Mouse (Mus musculus) urinary bladder, postnatal 0 days (tissue): ENCODE data around the gene Map1s. TPM values are rescaled to one million over a fixed set of nuclear protein-coding genes. Genes with fewer than 3 reads are reported as not detected.

ENCODE experiments used
- microRNA counts: library from miRNA; unstranded; fragments of <30 nt; microRNA quantifications from one replicate; lab custom pipeline; 2016
- microRNA-seq: library from miRNA; unstranded; fragments of <30 nt; microRNA quantifications from one replicate; pipeline ENCODE4, GENCODE M21; 2016
- polyA plus RNA-seq: library from polyadenylated mRNA; unstranded; fragments of >200 nt; fragmentation: Nextera tagmentation; extraction: Ambion mirVana; gene quantifications from 2 replicates; pipeline ENCODE4 v1.2.1, GENCODE M21; 2015

Gene Map1s
- polyA plus RNA-seq: 31.9 and 35.1 TPM in 2 replicates

GRCm38 (mm10) chr8:70905831-70906736 is at the start of gene Map1s:
Map1s (plus strand) TSS chr8:70905932.

DNA sequence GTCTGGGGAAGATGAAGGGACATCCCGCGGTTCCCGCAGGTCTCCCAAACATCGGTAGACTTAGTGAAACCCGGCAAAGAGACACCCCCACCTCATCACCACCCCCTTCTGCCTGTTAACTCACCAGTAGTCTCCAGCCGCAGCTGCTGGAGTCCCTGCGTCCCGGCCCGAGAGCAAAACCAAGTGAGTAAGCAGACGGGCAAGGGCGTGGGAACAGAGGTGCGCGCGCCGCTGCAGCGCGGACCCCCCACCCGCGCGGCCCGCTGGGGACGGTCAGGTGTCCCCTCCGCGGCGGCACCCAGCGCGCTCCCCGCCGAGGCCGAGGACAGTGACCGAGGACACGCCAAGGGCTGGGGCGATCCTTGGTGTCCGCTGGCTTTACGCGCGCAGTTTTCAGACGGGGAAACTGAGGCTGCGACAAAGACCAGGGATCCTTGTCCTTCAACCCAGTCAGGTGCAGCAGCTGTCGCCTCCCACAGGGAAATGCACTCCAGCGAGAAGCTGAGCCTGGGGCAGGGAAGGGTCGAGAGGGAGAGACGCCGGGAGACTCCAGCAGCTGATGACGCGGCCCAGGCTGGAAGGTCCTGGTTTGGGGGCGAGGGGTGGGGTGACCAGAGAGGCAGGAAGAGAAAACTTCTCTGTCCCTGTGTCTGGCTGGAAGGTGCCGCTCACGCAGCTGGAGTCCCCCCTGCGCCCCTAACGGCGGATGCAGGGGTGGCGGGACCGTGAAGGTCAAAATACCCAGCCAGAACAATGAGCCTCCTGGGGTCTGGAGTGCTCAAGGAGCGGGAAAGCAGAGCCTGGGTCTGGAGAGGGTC is 42.7 kb upstream of the Map1s start, which contains the start of gene Kcnn1:
Gene Kcnn1, minus strand, starts transcription at position 435 of the 818 bp plus-strand sequence.

DNA sequence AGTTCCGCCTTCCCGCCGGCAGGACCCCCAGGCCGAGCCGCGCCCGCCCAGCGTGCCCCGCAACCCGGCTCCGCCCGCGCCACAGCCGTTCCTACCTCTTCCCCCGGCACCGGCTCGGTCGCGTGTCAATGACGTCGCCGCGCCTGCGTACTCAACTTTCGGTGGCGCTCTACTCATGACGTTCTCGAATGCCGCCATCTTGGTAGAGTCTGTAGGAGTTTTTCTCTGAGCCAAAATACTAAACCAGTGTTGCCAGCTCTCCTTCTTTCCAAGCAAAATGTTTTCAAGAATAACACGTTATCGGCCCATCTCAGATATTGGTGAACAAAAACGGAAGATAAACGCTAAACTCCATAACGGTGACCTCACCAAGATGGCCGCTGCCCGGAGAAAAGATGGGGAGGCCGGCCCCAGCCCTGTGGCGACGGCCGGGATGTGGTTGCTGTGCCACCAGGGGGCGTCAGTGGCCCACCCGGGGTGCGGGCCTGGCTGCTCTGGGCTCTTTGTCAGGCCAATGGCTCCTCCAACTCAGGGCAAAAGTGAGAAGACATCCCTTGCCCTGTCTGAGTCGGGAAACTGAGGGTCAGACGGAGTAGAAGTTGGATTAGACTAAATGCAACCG is 32.3 kb upstream of the Map1s start, which contains the start of gene Ccdc124:
Gene Ccdc124, minus strand, starts transcription at position 572 of the 622 bp plus-strand sequence.

DNA sequence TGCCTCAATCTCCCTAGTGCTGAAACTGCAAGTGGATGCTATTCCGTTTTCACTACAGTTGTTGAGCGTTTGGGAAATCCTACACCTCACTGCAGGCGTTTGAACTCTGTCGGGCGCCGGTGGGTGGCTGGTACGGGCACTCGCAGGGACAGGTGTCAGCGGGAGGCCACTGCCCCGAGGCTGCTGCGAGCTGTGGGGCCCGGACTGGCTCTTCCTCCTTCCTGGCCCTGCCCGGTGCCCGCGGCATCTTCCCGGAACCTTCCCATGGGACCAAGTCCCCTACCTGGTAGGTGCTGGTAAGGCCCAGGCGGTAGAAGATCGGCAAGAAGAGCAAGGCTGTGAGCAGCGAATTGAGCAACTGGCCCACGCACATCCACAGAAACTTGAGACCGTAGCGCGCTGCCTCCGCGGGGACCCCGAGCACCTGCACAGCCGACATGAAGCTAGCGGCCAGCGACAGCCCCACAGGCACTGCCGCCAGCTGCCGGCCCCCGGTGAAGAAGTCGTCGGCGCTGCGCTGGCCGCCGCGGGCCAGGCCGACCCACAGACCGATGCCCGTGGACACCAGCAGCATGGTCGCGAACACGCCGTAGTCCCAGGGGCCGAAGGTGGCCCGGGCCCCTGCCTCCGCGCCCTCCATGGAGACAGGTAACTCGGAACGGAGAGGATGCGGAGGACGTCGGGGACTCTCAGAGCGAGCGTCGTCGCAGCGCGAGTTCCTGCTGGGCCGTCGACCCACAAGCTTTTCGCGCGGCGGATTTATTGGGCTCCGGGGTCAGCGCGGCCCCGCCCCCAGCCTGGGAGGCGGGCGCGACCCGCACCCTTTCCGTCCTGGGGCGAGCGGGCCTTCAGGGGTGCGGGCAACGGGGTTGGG is 13.5 kb upstream of the Map1s start, which contains the start of gene Slc5a5:
Gene Slc5a5, minus strand, starts transcription at position 736 of the 874 bp plus-strand sequence.

GRCm38 (mm10) chr8:70897021-70897680 is 8.6 kb upstream of the Map1s start, which contains the start of gene Rpl18a:
Rpl18a (minus strand) TSS chr8:70897412.

MicroRNA genes within 50 kb of the gene (microRNA counts, 519-probe panel; counts per million panel counts)
- microRNA mmu-miR-1969 (lab: Ali Mortazavi, UCI): not detected

Small RNA genes lying within 50 kb of the gene (microRNA-seq; reads per million reads assigned to microRNA genes)
- gene Mir1969 (1.5 reads per million), gene Mir7067 (not detected)

Other genes starting within 250 kb of the Map1s start
- gene Pgpep1, start 245.5 kb upstream of the Map1s start, polyA plus RNA-seq: 19.2 and 24.1 TPM in 2 replicates
- gene Lsm4, start 232.7 kb upstream of the Map1s start, polyA plus RNA-seq: 119 and 132 TPM in 2 replicates
- 41.5 and 52.0 TPM in 2 replicates for gene Jund, start 207.0 kb upstream of the Map1s start, polyA plus RNA-seq
- 0.04 TPM in 1 of 2 replicates, not detected in the other for gene Iqcn, start 202.5 kb upstream of the Map1s start, polyA plus RNA-seq
- 0.19 and 0.20 TPM in 2 replicates for gene Gm3336, start 187.4 kb upstream of the Map1s start, polyA plus RNA-seq
- gene Pde4c, start 182.2 kb upstream of the Map1s start, polyA plus RNA-seq: 0.05 and 0.10 TPM in 2 replicates
- gene Rab3a, start 151.3 kb upstream of the Map1s start, polyA plus RNA-seq: 9.9 and 10.0 TPM in 2 replicates
- gene Mpv17l2, start 145.0 kb upstream of the Map1s start, polyA plus RNA-seq: 49.0 and 49.6 TPM in 2 replicates
- gene Pik3r2, start 129.2 kb upstream of the Map1s start, polyA plus RNA-seq: 27.2 and 27.8 TPM in 2 replicates
- gene Mast3, start 100.9 kb upstream of the Map1s start, polyA plus RNA-seq: 4.8 and 6.3 TPM in 2 replicates
- 0.06 TPM in 1 of 2 replicates, not detected in the other for gene Il12rb1, start 97.5 kb upstream of the Map1s start, polyA plus RNA-seq
- gene Arrdc2, start 66.2 kb upstream of the Map1s start, polyA plus RNA-seq: 4.0 and 5.5 TPM in 2 replicates
- gene Kcnn1, start 42.7 kb upstream of the Map1s start, polyA plus RNA-seq: 1.2 and 1.4 TPM in 2 replicates
- 73.6 and 78.0 TPM in 2 replicates for gene Ccdc124, start 32.0 kb upstream of the Map1s start, polyA plus RNA-seq
- 0.66 and 1.1 TPM in 2 replicates for gene Slc5a5, start 13.2 kb upstream of the Map1s start, polyA plus RNA-seq
- 3,897 and 4,512 TPM in 2 replicates for gene Rpl18a, start 8.5 kb upstream of the Map1s start, polyA plus RNA-seq